Mouse (Mus musculus): ENCODE results near the gene Saxo1. TPM values are rescaled to one million over a fixed set of nuclear protein-coding genes. Genes with fewer than 3 reads are reported as not detected.

Saxo1 gene
- total RNA-seq, 2 experiments from 2014 or later = not detected

DNA sequence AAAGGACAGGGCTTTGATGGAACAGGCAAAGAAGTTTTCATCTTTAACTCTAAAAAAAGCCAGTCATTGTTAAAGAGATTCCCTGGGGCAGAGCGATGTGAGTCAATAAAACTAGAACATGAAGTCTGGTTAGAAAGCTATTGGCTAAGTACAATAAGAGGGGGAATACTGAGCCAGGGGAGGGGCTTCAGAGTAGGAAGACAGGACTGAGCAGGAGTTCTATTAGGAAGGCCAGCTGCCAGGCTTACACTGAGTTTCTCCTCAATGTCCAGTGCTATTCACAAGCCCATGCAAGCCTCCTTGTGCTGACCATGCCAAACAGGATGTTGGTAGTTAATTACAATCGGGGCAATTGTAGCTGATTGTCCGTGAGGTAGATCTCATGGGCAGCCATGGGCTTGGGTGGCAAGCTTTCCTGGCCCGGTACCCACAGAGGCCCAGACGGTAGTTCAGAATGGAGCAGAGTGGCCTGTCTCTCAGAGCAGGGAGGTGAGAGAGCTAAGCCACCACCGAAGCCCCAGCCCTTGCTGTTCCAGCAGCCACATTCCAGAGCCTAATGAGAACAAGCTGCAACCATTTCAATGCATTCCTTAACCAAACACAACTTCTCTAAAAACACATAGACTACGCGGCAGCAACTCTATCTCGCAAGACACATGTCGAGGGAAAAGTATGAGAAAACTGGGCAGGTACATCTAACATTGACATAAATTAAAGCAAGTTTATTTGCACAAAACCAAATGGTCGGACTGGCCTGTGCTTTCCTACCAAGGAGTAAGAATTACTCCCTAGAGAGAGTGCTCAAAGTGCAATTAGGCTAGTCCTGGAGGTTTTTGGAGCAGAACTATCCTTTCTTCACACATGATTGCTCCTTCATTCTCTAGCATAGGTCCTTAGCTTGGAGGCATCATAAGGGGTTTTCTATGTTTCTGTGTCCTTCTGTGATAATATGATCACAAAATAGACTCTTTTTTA is 30.7 kb downstream of the Saxo1 start:
- no peak for DNase-seq (ENCODE audit: low spot score in 2 of 2)

DNA sequence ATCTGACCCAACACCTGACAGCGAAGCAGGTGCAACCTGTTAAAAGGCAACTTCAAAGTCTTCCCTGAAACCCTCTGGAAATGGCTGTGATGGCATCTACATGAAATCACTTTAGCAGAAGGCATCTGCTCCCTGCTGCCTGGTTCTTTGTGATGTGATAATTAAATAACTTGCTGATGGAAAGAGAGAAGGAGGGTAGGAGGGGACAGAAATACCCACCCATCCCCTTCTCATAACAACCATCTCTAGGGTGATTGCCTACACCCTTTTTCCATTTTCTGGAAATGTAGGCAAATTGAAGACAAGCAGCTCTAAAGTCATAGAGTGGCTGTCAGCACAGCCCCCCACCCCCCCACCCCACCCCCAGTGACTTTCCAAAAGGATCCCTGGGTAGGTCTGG is 33.6 kb downstream of the Saxo1 start:
- DNase-seq (ENCODE audit: low spot score in 2 of 2) = no peak

DNA sequence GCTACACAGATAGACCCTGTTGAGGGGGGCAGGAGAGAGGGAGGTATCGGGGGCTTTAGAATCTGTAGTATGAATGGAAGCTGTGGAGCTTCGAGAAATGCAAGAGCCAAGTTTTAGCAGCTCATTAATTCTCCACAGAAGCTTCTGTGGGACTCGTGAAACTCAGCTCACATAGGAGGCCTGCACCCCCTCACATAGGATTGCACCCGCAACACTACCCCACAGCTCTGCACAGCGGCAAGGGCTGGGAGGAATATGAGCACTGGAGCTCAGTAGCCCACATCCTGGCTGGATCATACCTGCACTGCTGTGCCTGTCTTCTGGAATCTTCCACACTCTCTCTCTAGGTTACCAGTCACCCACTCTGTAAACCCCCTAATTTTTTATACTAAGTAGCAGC is 34.4 kb downstream of the Saxo1 start:
- no peak for DNase-seq (ENCODE audit: low spot score in 2 of 2)

DNA sequence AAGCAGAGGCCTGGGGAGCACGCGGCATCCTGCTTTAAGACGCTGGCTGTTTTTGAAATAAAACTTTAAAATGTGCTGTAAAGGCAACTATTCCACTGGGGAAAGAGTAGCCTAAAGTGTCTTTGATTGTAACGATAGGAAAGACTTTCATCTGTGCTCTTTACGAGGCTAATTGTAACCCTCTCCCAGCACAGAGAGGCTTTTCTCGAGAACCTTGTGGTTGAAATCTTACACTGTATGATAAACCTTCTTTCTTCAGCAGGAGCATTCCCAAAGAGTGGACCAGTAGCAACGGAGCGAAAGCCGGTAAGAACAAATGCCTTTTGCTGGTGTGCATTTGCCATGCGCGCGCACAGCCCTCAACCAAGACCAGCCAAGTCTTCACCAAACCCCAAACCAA is 37.4 kb downstream of the Saxo1 start:
- DNase-seq (ENCODE audit: low spot score in 2 of 2) = no peak

DNA sequence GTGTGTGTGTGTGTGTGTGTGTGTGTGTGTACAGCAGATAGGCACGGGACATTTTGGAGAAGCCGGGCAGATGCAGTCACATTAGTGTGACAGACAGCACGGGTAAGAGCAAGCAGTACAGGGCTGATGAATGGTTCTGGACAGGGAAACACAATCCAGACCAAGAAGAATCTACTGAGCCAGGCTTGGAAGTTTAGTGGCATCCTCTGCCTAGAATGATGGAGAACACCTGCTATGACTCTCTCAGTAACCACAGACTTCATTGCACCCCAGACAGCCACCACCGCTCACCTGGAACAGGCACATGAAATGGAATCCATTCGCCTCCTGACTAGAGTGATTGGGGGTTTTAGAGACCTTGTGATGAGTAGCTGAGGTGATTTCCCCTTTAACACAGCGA is 38.2 kb downstream of the Saxo1 start:
- DNase-seq (ENCODE audit: low spot score in 2 of 2) = no peak

DNA sequence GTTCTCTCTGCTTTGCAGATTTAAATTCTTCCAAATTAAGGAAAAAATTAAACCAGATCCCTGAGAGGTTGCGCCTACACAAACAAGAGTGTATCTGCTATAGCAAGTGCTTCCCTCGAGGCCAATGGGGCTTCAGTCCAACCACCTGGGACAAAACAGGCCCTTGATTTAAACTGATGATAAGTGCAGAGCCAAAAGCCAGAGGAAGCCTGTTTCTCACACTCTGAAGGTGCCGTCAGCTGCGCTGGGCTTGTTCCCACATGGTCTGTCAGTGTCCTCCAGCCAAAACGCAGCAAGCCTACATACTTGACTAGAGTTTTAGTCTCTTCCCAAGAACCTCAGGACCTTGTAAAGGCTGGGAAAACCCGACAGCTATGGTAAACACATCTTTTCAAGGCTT is 53.5 kb downstream of the Saxo1 start:
- no peak for DNase-seq (ENCODE audit: low spot score in 2 of 2)

DNA sequence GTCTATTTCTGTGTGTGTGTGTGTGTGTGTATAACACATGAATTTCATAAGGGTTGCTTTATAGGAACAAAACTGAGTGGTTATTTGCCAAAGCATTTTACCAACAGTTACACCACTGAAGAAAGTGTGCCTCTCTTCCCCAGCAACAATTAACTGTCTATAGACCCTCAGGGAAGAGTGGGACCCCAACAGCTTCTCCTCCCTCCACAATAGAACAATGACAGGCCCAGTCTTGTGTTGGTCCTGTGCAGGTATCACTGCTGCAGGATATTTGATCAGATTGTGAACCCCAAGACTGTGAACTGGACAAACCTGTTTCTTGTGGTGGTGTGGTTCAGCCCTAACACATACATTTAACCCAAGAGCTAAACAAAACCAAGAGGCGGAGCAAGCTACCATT is 58.6 kb downstream of the Saxo1 start:
- no peak for DNase-seq (ENCODE audit: low spot score in 2 of 2)

DNA sequence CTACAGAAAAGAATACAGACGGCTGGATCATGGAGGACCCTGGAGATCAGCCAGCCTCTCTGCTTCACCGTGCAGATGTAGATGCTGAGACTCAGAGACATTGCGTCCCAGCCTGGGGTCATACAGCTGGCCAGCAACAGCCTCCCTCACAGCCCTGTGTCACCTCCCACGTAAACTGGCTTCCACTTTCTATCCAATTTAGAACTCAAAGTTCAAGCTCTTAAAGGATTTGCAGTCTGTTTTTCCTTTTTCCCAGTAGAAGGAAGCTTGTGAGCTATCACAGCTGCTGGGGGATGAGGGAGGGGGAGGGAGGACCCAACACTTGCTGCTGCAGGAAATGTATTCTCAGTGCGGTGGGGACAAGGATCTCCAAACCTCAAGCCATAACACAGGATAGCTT is 59.4 kb downstream of the Saxo1 start:
- DNase-seq (ENCODE audit: low spot score in 2 of 2) = no peak

DNA sequence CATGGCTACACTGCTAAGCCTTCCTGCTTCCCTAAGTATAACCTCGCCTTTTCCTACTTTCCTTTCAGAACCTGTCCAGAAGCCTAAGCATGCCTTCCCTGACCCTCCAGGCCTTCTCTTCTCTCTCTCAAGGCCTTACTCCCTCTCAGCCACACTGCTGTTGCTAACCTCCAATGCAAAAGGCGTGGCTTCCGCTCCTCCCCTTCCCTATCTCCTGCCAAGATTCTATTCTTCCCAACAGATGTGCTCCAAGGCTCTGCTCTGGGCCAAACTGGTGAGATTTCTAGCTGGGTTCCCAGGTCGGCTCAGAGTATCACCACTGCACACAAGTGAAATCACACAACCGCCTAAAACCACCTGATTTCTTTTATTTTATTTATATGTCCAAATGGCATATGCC is 69.0 kb downstream of the Saxo1 start:
- DNase-seq (ENCODE audit: low spot score in 2 of 2) = no peak

DNA sequence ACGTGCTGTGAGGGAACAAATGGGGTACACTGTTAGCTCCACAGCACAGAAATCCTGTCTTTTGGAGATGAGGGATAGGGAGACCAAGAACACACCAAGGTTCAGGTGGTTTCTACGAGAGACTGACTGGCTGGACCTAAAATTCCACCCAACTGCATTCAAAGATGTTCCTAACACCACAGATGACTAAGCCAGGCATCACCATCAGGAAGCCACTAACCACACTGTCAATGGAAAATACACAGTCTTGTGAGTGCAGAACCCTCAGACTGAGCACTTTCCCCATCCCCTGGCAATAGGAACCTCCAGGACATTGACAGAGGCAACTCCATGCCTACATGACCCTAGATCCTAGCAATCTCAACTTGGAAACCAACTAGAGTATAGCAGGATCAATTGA is 71.2 kb downstream of the Saxo1 start:
- no peak for DNase-seq (ENCODE audit: low spot score in 2 of 2)

DNA sequence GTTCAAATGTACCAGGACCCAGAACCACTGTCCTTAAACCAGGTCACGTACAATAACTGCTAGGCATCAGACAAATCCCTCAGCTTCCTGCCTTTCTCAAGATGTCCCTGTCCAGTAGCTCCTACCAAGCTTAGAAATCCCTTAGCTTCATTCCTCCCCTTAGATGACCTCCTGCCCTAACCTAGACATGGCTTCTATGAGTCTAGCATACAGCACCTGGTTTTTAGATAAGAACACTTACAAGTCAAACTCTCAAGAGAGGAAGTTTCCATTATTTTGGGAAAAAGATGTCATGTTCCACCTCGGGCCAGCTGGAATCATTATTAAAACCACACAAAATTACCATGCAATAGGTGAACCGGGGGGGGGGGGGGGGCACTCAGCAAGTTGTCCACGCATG is 71.6 kb downstream of the Saxo1 start:
- no peak for DNase-seq (ENCODE audit: low spot score in 2 of 2)

DNA sequence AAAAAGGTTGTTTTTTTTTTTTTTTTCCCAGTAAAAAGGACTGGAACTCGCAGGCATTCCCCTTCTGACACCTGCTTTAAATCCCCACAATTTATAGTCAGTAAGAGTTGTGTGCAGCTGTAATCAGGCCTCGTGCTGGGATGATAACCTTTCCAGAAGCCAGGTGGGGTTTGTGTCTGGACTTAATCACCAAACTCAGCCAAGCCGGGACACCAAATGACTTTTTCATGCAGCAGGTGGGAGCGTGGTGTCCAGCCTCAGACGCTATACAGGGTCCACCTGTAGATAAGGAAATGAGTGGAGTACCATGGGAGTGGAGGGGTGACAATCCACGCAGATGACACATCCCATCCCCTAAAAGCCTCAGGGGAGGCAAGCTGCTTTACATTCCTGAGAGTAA is 73.1 kb downstream of the Saxo1 start:
- DNase-seq (ENCODE audit: low spot score in 2 of 2) = no peak

DNA sequence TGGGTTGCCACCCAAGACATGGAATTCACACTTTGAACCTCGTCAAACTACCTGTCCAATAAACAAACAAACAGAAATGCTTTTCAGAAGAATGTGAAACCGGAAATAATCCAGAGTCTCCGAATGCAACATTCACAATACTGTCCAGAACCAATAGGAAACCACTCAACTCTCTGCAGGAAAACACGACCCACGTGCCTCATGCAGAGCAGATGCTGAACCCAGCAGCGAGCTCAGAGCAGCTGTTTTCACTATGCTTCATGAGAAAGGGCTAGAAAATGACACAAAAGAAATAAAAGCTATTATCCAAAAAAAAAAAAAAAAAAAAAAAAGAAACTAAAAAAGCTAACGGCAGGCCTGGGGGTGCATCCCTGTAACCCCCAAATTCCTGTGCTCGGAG is 74.4 kb downstream of the Saxo1 start:
- DNase-seq (ENCODE audit: low spot score in 2 of 2) = no peak

DNA sequence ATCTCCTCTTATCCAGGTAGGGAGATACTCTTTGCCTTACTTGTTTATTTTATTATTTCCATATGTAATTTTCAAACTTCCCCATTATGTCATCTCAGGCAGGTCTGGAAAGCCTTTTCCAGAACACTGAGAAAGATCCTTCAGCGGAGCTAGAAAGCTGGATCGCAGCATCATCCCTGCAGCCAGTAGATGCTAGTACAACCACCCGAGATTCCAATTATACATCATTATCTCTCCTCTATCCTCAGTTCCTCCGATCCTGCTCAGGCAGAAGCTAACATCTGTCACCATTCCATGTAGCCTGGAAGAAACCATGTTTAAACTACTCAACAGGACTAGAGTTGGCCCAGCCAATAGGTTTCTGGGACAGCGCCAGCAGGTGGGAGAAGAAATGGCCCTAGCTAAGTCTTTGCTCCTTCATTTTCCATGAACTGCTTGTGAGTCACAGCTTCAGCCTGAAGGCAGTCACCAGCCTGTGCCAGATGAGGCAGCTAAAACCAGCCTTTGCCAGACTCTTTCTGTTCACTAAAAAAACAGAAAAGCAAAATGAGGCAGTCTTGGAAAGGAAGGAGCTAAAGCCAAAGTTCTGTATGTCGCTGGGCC is 75.0 kb downstream of the Saxo1 start:
- DNase-seq (ENCODE audit: low spot score in 2 of 2) = no peak

DNA sequence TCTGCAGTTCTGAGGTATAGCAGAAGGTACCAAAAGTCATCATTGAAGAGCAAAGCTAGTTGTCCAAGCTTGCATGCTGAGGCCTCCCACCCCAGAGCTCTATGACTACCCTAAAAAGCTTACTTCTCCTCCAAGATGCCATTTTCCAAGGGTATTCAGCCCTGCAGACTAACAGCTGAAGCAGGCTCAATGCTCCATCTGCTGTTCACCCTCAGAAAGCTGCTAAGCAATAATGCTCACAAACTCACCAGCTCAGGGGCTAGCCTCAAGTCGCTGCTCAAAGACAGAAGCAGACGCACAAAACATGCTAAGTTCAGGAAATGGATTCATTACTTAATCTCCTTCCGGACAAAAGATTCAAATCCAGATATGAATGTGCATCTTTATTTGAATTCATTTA is 77.2 kb downstream of the Saxo1 start:
- no peak for DNase-seq (ENCODE audit: low spot score in 2 of 2)

DNA sequence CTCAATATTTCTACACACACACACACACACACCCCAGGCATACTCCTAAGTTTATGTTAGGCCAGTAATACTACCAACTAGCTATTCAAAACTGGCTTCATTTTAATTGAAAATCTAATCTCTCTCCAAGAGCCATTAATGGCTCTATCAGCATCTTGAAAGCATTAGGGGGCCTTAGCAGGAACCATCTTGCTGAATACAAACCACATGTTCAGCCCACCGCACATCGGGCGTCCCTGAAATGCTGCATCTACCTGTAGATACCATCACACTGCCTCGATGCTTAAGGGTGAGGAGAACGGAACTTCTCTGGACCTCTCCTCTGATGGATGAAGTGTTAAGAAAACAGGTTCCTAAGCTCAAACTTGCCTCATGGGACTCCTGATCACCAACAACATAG is 93.3 kb downstream of the Saxo1 start:
- no peak for DNase-seq (ENCODE audit: low spot score in 2 of 2)

DNA sequence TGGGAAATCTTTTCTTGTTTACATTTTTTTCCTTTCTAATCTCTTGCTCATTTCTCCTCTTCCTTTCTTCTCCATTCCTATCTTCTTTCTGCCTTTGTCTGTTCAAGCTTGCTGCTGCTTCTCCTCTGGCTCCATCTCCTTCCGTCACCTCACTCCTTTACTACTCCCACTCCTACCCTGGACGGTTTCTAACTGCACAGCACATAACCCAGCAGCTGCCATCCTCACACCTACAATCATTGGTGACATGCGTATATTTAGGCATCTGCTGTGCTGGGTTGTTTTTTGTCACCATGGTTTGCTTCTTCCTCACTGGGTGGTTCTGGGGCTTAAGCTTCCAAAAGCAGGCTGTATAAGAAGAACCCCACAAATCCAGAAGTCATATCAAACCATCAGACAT is 107.7 kb downstream of the Saxo1 start:
- no peak for DNase-seq (ENCODE audit: low spot score in 2 of 2)

DNA sequence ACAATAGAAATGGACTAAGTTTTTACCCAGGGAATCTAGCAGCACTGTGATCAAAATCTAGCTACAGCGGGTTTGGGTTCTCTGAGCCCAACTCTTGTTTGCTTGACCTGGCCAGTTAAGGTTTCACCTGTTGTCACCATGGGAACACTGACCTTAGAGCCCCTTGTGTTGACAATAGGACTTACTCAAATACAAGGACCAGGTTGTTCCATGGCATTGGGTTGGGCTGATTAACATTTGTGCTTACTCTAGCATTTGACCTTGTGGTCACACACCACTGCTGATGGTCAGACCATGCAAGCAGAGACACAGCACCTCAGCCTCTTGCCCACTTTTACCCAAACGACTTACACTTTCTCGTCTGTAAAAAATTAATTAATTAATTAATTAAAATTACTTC is 121.8 kb downstream of the Saxo1 start:
- no peak for DNase-seq (ENCODE audit: low spot score in 2 of 2)

DNA sequence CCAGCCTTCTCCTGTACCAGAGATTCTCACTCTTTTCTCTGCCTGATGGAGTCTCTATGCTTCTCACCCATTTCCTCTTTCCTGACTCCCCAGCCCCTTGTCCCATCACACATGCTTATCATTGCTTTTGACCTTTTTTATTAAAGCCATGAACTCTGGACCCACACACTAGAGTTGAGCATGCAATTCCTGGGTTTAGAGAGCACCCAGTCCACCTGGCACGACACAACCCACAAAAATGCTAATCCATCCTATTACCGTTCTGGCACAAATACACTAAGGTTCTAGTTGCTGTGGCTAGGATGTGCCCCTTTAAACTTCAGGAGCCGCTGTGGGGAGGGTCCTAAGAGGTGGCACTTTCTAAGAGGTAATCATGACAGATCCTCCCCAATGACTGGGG is 122.5 kb downstream of the Saxo1 start:
- DNase-seq (ENCODE audit: low spot score in 2 of 2) = no peak

DNA sequence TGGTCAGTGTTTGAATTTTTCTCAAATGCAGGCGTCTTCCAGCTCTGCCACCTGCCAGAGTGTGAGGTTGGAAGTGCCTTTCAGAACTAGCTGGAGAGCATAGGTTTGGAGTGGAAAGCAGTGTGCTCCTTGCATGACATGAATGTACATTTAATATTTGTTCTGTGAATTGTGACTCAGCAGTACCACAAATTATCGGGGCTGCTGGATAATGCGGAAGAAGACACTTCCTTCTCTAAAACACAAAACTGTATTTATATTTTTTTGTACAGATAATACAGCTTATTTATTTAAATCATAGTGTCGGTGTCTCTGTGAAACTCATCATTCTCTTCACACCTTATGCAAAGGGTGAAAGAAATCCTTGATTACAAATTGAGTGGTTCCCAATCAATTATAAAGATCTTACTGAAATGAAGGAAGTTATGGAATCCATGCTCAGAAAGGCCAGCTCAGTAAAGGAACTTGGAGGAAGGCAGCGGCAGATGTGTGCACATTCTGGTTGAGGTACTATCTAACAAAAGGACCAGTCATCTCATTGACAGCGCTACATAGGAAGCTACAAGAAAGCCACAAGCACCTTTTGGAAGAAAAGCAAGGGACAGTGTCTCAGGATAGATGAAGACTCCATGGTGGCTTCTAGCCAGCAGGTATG is 129.9 kb downstream of the Saxo1 start:
- no peak for DNase-seq (ENCODE audit: low spot score in 2 of 2)

DNA sequence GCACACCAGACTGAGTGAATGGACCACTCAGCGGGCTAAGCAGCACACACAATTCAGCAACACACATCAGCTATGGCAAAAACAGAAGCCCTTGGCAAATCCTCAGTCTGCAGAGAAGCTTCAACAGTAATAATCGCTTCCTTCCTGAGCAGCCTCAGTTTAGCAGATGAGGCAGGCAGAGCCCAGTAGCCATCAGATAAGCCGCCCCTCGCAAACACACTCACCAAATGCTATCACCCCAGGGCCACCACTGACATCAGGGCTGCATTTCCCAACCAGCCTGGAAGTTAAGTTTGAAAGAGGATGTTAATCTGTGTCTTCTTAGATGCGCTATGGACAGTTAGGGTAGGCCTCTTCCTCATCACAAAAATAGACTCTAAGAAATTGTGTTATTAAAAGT is 130.8 kb downstream of the Saxo1 start:
- DNase-seq (ENCODE audit: low spot score in 2 of 2) = no peak

DNA sequence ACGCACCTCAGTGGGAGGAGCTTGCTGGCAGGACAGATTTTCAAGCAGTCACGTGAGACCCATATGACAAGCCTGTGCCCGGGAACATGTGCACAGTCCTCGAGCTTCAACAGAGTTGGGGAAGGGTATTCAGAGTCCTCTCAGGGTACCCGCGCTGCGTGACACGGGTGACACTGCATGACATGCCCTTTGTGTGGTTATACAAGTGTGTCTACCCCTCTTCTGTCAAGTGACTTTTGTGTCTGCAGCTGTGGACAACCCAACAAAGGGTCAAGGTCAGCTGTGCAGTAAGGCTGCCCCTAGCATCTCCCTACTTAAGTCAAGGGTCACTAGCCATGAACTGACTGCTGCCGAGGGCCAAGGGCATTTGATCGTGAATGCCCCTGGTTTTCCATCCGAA is 131.6 kb downstream of the Saxo1 start:
- no peak for DNase-seq (ENCODE audit: low spot score in 2 of 2)
